Mouse (Mus musculus) thymus, adult 2 months (tissue): ENCODE data around the gene Cfap206.
A peak's percentile ranks its signal among the peaks of the same experiment; 100 is the strongest.

ENCODE experiments used
- CTCF ChIP-seq: fragments of 200-500 bp; IDR thresholded peaks from 2 replicates; pipeline ENCODE4 v1.5.1; 2012; ENCODE audit warnings: mild to moderate bottlenecking, control low read depth, low read length, moderate library complexity, borderline replicate concordance; ENCODE audit not compliant: control insufficient read depth, poor library complexity, insufficient read depth; ENCODE audit errors: extremely low read depth
- POLR2A ChIP-seq: fragments of 200-500 bp; IDR thresholded peaks from 2 replicates; pipeline ENCODE4 v1.6.1; 2012; ENCODE audit warnings: mild to moderate bottlenecking, low read length, control low read depth, moderate library complexity; ENCODE audit not compliant: control insufficient read depth, poor library complexity, insufficient read depth; ENCODE audit errors: extremely low read depth

DNA sequence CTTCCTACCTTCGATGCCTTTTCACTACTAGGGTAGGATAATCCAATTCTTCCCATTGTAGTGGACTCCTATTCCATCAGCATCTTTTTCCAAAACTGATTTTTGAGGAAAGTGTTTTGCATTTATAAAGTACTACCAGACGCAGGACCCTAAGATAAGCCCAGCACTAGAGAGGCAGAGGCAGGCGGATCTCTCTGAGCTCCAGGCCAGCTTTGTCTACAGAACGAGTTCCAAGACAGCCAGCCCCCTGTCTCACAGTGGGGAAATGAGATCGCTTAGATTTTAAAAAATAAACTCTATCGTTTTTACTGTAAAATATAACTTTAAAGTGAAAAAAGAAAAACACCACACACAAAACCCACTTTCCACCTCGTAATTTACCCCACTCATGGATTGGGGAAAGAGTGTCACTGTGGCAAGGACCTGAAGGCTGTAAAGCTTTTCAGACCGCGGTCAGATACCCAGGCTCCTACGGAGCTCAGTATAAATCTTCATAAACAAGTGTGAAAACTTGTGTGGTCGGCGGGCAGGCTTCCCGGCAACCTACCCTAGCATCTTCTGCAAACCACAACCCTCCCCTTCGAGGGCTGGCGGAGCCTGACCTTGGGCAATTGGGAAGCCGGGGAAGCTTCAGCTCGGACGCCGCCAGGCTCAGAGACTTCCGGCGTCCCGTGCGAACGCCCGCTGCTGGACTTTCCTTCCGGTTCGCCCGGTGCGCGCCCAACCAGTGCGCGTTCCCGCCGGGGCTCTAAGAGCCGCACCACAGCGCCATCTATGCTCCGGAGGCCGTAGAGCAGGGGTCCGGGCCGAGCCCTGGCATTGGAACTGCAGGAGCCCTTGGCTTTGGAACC, 47.9 kb upstream of the Cfap206 start, which contains the start of gene Smim8:
- peak; percentile 97 for TF ChIP-seq CTCF
- TF ChIP-seq POLR2A, result peak; percentile 87
